Mouse (Mus musculus) liver, postnatal 0 days (tissue): ENCODE measurements around the gene Ppp4c. TPM values are rescaled to one million over a fixed set of nuclear protein-coding genes. Genes with fewer than 3 reads are reported as not detected.

Experiments used
- ATAC-seq: fragments of 200-750 bp; cut with Nextera tagmentation; 2 replicates; pipeline ENCODE4 v1.8.0; 2017; ENCODE audit warnings: mild to moderate bottlenecking, moderate library complexity
- DNase-seq: peaks from one replicate; pipeline ENCODE4 v3.0.0-alpha.2; 2016
- H3K27ac ChIP-seq: fragments of 300-500 bp; sonication (generic); 2 replicates; pipeline ENCODE4 v1.5.1; 2014; ENCODE audit warnings: antibody characterized with exemption, moderate library complexity, mild to moderate bottlenecking, low read depth
- H3K27me3 ChIP-seq: fragments of 300-500 bp; sonication (generic); 2 replicates; pipeline ENCODE4 v1.6.1; 2014; ENCODE audit warnings: low read length, control low read depth, mixed read lengths; ENCODE audit not compliant: insufficient read depth
- H3K36me3 ChIP-seq: fragments of 300-500 bp; sonication (generic); replicated peaks from 2 replicates; pipeline ENCODE4 v1.6.1; 2014; ENCODE audit warnings: mild to moderate bottlenecking, control low read depth, low read length, moderate library complexity, mixed read lengths; ENCODE audit not compliant: insufficient read depth
- H3K4me1 ChIP-seq: fragments of 300-500 bp; sonication (generic); 2 replicates; pipeline ENCODE4 v1.6.1; 2014; ENCODE audit warnings: antibody characterized with exemption, mild to moderate bottlenecking, control low read depth; ENCODE audit not compliant: insufficient read depth
- H3K4me2 ChIP-seq: fragments of 300-500 bp; sonication (generic); 2 replicates; pipeline ENCODE4 v1.6.1; 2014; ENCODE audit warnings: low read depth, mild to moderate bottlenecking, low read length, moderate library complexity, mixed read lengths
- H3K4me3 ChIP-seq: fragments of 300-500 bp; sonication (generic); 2 replicates; pipeline ENCODE4 v1.5.1; 2014; ENCODE audit warnings: low read depth, low read length
- H3K9ac ChIP-seq: fragments of 300-500 bp; sonication (generic); replicated peaks from 2 replicates; pipeline ENCODE4 v1.6.1; 2014; ENCODE audit warnings: mild to moderate bottlenecking, moderate library complexity
- H3K9me3 ChIP-seq: fragments of 300-500 bp; sonication (generic); 2 replicates; pipeline ENCODE4 v1.6.1; 2016; ENCODE audit warnings: mild to moderate bottlenecking, control low read depth, low read length, mixed read lengths
- CTCF ChIP-seq: sonication (generic); IDR thresholded peaks from 2 replicates; pipeline ENCODE4 v1.5.1; 2016; ENCODE audit warnings: antibody characterized with exemption, low read depth
- EP300 ChIP-seq: IDR thresholded peaks from 2 replicates; pipeline ENCODE4 v1.6.1; 2016; ENCODE audit warnings: antibody characterized with exemption, low read depth, mild to moderate bottlenecking
- WGBS: fragments of 180-500 bp; shearing (Covaris S2); extraction: QIAGEN DNeasy Blood & Tissue Kit; methylation state at CpG from one replicate; pipeline ENCODE4 v1.1.7; 2014; ENCODE audit not compliant: insufficient replicate concordance; 5-methylcytosine and 5-hydroxymethylcytosine counted together
- polyA plus RNA-seq: library from polyadenylated mRNA; unstranded; fragments of >200 nt; fragmentation: Nextera tagmentation; extraction: Ambion mirVana; gene quantifications from 2 replicates; pipeline ENCODE4 v1.2.1, GENCODE M21; 2015

Ppp4c gene
- polyA plus RNA-seq, 1 experiment from 2014 or later, result 69.9 TPM

- peak; percentile 55 for TF ChIP-seq CTCF
- TF ChIP-seq EP300, result no peak
- peaks cover 32% of the 10 kb centered on the region for H3K36me3 ChIP-seq
- H3K4me2 ChIP-seq, result peak overlapping the region; percentile 90
- peak overlapping the region; percentile 87 for H3K4me3 ChIP-seq
- H3K27ac ChIP-seq, result peak overlapping the region; percentile 97
- H3K27me3 ChIP-seq, result no peaks in the 10 kb centered on the region
- H3K4me1 ChIP-seq, result peaks cover 30% of the 10 kb centered on the region
- peak overlapping the region; percentile 86 for H3K9ac ChIP-seq
- ATAC-seq (peak; percentile 93), DNase-seq (peak; percentile 94)
- WGBS, result under 1% methylated on average over 30 of the region's 36 CpGs
- no peaks in the 10 kb centered on the region for H3K9me3 ChIP-seq
These were observed 6.8 kb upstream of the Ppp4c start for GRCm38 (mm10) chr7:126799050-126799467.

DNA sequence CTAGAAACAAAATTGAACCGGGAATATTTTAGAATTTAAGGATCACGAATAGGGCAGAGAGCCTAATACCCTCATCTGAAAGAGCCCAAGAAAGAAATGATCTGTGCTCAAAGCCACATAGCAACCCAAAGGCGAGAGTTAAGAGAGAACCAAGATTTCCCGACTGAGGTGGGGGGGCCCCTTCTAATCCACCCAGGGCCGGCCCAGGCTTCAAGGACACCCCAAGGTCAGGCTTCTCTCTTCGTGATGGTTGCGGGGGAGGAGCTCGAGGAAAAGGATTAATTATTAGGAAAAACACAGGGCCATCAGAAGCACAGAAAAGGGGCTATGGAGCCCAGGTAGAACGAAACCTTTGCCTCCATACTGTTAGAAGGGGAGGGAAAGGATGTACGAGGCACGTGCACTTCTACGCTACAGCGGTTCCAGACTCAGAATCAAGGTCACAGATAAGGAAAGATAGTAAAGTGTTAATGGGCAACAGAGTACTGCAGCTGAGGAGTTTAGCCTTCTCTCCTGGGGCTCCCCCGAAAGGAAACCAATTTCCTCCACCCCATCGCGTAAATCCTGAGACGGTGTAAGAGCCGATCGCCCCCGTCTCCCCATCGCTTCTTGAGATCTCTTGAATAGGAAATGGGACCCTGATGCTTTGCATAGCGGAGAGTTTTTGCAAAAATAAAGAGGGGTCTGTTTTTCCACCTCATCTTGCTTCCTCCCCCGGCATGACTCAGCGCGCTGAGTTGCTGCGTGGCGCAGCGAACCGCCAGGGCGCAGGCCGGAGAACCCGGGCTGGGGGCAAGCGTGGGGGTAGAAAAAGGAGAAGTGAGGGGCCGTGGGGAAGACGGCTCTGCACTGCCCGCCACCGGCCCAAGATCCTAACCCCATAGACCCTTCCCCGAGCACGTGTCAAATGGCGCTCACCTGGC, 6.1 kb upstream of the Ppp4c start:
- ATAC-seq (peak; percentile 21), DNase-seq (no peak)
- H3K36me3 ChIP-seq, result peaks cover 33% of the 10 kb centered on the region
- WGBS, result under 1% methylated on average over 40 of the region's 40 CpGs
- H3K27me3 ChIP-seq, result no peaks in the 10 kb centered on the region
- H3K27ac ChIP-seq, result peak overlapping the region; percentile 97
- peak overlapping the region; percentile 87 for H3K4me3 ChIP-seq
- H3K9me3 ChIP-seq, result no peaks in the 10 kb centered on the region
- H3K9ac ChIP-seq, result peak overlapping the region; percentile 86
- H3K4me2 ChIP-seq, result peak overlapping the region; percentile 90
- H3K4me1 ChIP-seq, result peaks cover 30% of the 10 kb centered on the region
- TF ChIP-seq EP300, result peak; percentile 28; the same call in 1 of the 2 replicates
- TF ChIP-seq CTCF, result no peak

GRCm38 (mm10) chr7:126797411-126798126, 5.3 kb upstream of the Ppp4c start, which contains the start of gene Fam57b:
Fam57b (plus strand) TSS chr7:126797668.
- TF ChIP-seq EP300 (no peak), CTCF (no peak)
- DNase-seq, result peak; percentile 41
- Histone ChIP-seq H3K4me1 (peaks cover 37% of the 10 kb centered on the region), H3K27ac (peak within 1 kb of the TSS; percentile 97), H3K9me3 (no peaks in the 10 kb centered on the region), H3K27me3 (no peaks in the 10 kb centered on the region), H3K4me3 (peak within 1 kb of the TSS; percentile 87), H3K4me2 (peak within 1 kb of the TSS; percentile 90), H3K36me3 (peaks cover 33% of the 10 kb centered on the region), H3K9ac (peak within 1 kb of the TSS; percentile 86)
- WGBS, result 20% methylated on average over 21 of the region's 21 CpGs
- ATAC-seq, result no peak

- ATAC-seq (no peak), DNase-seq (peak; percentile 64)
- WGBS, result 76% methylated on average over 8 of the region's 8 CpGs
- Histone ChIP-seq H3K27ac (no peak overlapping the region), H3K9me3 (no peaks in the 10 kb centered on the region), H3K27me3 (no peaks in the 10 kb centered on the region), H3K36me3 (peaks cover 33% of the 10 kb centered on the region), H3K4me2 (peak overlapping the region; percentile 90), H3K9ac (no peak overlapping the region; the same call in 1 of the 2 replicates), H3K4me3 (no peak overlapping the region; the same call in 1 of the 2 replicates), H3K4me1 (peaks cover 37% of the 10 kb centered on the region)
- no peak for TF ChIP-seq EP300
- peak; percentile 62 for TF ChIP-seq CTCF
These were observed 4.1 kb upstream of the Ppp4c start for GRCm38 (mm10) chr7:126796350-126796932.

GRCm38 (mm10) chr7:126795387-126796317, 3.4 kb upstream of the Ppp4c start:
- peaks cover 38% of the 10 kb centered on the region for H3K4me1 ChIP-seq
- DNase-seq, result no peak
- H3K27ac ChIP-seq, result no peak overlapping the region
- no peak overlapping the region for H3K4me3 ChIP-seq
- no peak overlapping the region for H3K9ac ChIP-seq
- peaks cover 33% of the 10 kb centered on the region for H3K36me3 ChIP-seq
- H3K27me3 ChIP-seq, result no peaks in the 10 kb centered on the region
- 81% methylated on average over 16 of the region's 16 CpGs for WGBS
- no peaks in the 10 kb centered on the region for H3K9me3 ChIP-seq
- TF ChIP-seq EP300 (no peak), CTCF (peak; percentile 21; the same call in 1 of the 2 replicates)
- H3K4me2 ChIP-seq, result no peak overlapping the region
- no peak for ATAC-seq
